Mouse (Mus musculus): ENCODE results near the gene Sh2b1. TPM values are rescaled to one million over a fixed set of nuclear protein-coding genes. Genes with fewer than 3 reads are reported as not detected.

Sh2b1 gene
- total RNA-seq, 2 experiments from 2014 or later: 15.6 to 35.9 TPM

GRCm38 (mm10) chr7:126482392-126482871 is 7.2 kb upstream of the Sh2b1 start:
- peak; percentile 79 for ATAC-seq (replicated peaks; ENCODE audit: poor library complexity, severe bottlenecking)

- ATAC-seq (replicated peaks; ENCODE audit: poor library complexity, severe bottlenecking): peak; percentile 40; the same call in 1 of the 2 replicates
Measured at GRCm38 (mm10) chr7:126481699-126482098, 6.5 kb upstream of the Sh2b1 start.

GRCm38 (mm10) chr7:126474486-126474955 is 703 bp downstream of the Sh2b1 start:
- no peak for ATAC-seq (replicated peaks; ENCODE audit: poor library complexity, severe bottlenecking)

GRCm38 (mm10) chr7:126473470-126474086 is 1.6 kb downstream of the Sh2b1 start:
- ATAC-seq (replicated peaks; ENCODE audit: poor library complexity, severe bottlenecking): no peak

GRCm38 (mm10) chr7:126472713-126473112 is 2.5 kb downstream of the Sh2b1 start:
- ATAC-seq (replicated peaks; ENCODE audit: poor library complexity, severe bottlenecking): no peak; the same call in 1 of the 2 replicates

- ATAC-seq (replicated peaks; ENCODE audit: poor library complexity, severe bottlenecking): peak; percentile 60
Measured at GRCm38 (mm10) chr7:126472306-126472705, 2.9 kb downstream of the Sh2b1 start.

GRCm38 (mm10) chr7:126471853-126472252 is 3.4 kb downstream of the Sh2b1 start:
- no peak for ATAC-seq (replicated peaks; ENCODE audit: poor library complexity, severe bottlenecking)

- ATAC-seq (replicated peaks; ENCODE audit: poor library complexity, severe bottlenecking): no peak
Measured at GRCm38 (mm10) chr7:126471361-126471760, 3.9 kb downstream of the Sh2b1 start.

- ATAC-seq (replicated peaks; ENCODE audit: poor library complexity, severe bottlenecking): peak; percentile 53
Measured at GRCm38 (mm10) chr7:126470077-126470476, 5.1 kb downstream of the Sh2b1 start.

- ATAC-seq (replicated peaks; ENCODE audit: poor library complexity, severe bottlenecking): no peak
Measured at GRCm38 (mm10) chr7:126467834-126468627, 7.2 kb downstream of the Sh2b1 start.

- ATAC-seq (replicated peaks; ENCODE audit: poor library complexity, severe bottlenecking): peak; percentile 28; the same call in 1 of the 2 replicates
Measured at GRCm38 (mm10) chr7:126467271-126467670, 8.0 kb downstream of the Sh2b1 start.

GRCm38 (mm10) chr7:126466707-126467106 is 8.5 kb downstream of the Sh2b1 start:
- ATAC-seq (replicated peaks; ENCODE audit: poor library complexity, severe bottlenecking): no peak

- no peak for ATAC-seq (replicated peaks; ENCODE audit: poor library complexity, severe bottlenecking)
Measured at GRCm38 (mm10) chr7:126466116-126466515, 9.1 kb downstream of the Sh2b1 start.

GRCm38 (mm10) chr7:126465246-126466030 is 9.8 kb downstream of the Sh2b1 start:
- ATAC-seq (replicated peaks; ENCODE audit: poor library complexity, severe bottlenecking): no peak

- no peak for ATAC-seq (replicated peaks; ENCODE audit: poor library complexity, severe bottlenecking)
Measured at GRCm38 (mm10) chr7:126464836-126465235, 10.4 kb downstream of the Sh2b1 start.

GRCm38 (mm10) chr7:126464121-126464520 is 11.1 kb downstream of the Sh2b1 start:
- peak; percentile 82 for ATAC-seq (replicated peaks; ENCODE audit: poor library complexity, severe bottlenecking)

GRCm38 (mm10) chr7:126463547-126463946 is 11.7 kb downstream of the Sh2b1 start:
- no peak for ATAC-seq (replicated peaks; ENCODE audit: poor library complexity, severe bottlenecking)

- ATAC-seq (replicated peaks; ENCODE audit: poor library complexity, severe bottlenecking): no peak
Measured at GRCm38 (mm10) chr7:126463004-126463403, 12.2 kb downstream of the Sh2b1 start, which contains the start of gene Atp2a1. TSS of gene Atp2a1 (minus strand) at chr7:126463108.

- no peak for ATAC-seq (replicated peaks; ENCODE audit: poor library complexity, severe bottlenecking)
Measured at GRCm38 (mm10) chr7:126461626-126462025, 13.6 kb downstream of the Sh2b1 start.

- ATAC-seq (replicated peaks; ENCODE audit: poor library complexity, severe bottlenecking): no peak
Measured at GRCm38 (mm10) chr7:126460623-126461399, 14.4 kb downstream of the Sh2b1 start.
